Mouse (Mus musculus) intestine, embryonic 16.5 days (tissue): ENCODE data around the gene Rsph1. TPM values are rescaled to one million over a fixed set of nuclear protein-coding genes. Genes with fewer than 3 reads are reported as not detected.
"Not testable (repeated sequence)": the region's sequence is repeated elsewhere in the genome, so short reads cannot be mapped to it uniquely, and the experiment has no call there.

ENCODE experiments used
- ATAC-seq: fragments of 200-750 bp; cut with Nextera tagmentation; 2 replicates; pipeline ENCODE4 v1.8.0; 2017; ENCODE audit warnings: moderate TSS enrichment, moderate library complexity
- H3K27ac ChIP-seq: fragments of 300-500 bp; sonication (generic); 2 replicates; pipeline ENCODE4 v1.5.1; 2014; ENCODE audit warnings: mild to moderate bottlenecking, low read length
- H3K27me3 ChIP-seq: fragments of 300-500 bp; sonication (generic); replicated peaks from 2 replicates; pipeline ENCODE4 v1.6.1; 2014; ENCODE audit warnings: low read length, control low read depth, mixed read lengths; ENCODE audit not compliant: control insufficient read depth, insufficient read depth
- H3K36me3 ChIP-seq: fragments of 300-500 bp; sonication (generic); 2 replicates; pipeline ENCODE4 v1.6.1; 2014; ENCODE audit warnings: low read length, control low read depth; ENCODE audit not compliant: control insufficient read depth, insufficient read depth
- H3K4me1 ChIP-seq: fragments of 300-500 bp; sonication (generic); 2 replicates; pipeline ENCODE4 v1.6.1; 2014; ENCODE audit warnings: low read length, control low read depth, mixed read lengths; ENCODE audit not compliant: control insufficient read depth, insufficient read depth
- H3K4me2 ChIP-seq: fragments of 300-500 bp; sonication (generic); 2 replicates; pipeline ENCODE4 v1.6.1; 2014; ENCODE audit warnings: low read depth, low read length, control low read depth
- H3K4me3 ChIP-seq: fragments of 300-500 bp; sonication (generic); 2 replicates; pipeline ENCODE4 v1.5.1; 2014; ENCODE audit warnings: mild to moderate bottlenecking, low read length
- H3K9ac ChIP-seq: fragments of 300-500 bp; sonication (generic); 2 replicates; pipeline ENCODE4 v1.6.1; 2014; ENCODE audit warnings: low read depth, low read length
- H3K9me3 ChIP-seq: fragments of 300-500 bp; sonication (generic); 2 replicates; pipeline ENCODE4 v1.6.1; 2016; ENCODE audit warnings: low read length, control low read depth; ENCODE audit not compliant: control insufficient read depth
- WGBS: fragments of 180-500 bp; shearing (Covaris S2); extraction: QIAGEN DNeasy Blood & Tissue Kit; methylation state at CpG from one replicate; pipeline ENCODE4 v1.1.7; 2014; 5-methylcytosine and 5-hydroxymethylcytosine counted together
- polyA plus RNA-seq: library from polyadenylated mRNA; unstranded; fragments of >200 nt; fragmentation: Nextera tagmentation; extraction: Ambion mirVana; gene quantifications from 2 replicates; pipeline ENCODE4 v1.2.1, GENCODE M21; 2015

Gene Rsph1
- polyA plus RNA-seq, 1 experiment from 2014 or later = 0.88 TPM

DNA sequence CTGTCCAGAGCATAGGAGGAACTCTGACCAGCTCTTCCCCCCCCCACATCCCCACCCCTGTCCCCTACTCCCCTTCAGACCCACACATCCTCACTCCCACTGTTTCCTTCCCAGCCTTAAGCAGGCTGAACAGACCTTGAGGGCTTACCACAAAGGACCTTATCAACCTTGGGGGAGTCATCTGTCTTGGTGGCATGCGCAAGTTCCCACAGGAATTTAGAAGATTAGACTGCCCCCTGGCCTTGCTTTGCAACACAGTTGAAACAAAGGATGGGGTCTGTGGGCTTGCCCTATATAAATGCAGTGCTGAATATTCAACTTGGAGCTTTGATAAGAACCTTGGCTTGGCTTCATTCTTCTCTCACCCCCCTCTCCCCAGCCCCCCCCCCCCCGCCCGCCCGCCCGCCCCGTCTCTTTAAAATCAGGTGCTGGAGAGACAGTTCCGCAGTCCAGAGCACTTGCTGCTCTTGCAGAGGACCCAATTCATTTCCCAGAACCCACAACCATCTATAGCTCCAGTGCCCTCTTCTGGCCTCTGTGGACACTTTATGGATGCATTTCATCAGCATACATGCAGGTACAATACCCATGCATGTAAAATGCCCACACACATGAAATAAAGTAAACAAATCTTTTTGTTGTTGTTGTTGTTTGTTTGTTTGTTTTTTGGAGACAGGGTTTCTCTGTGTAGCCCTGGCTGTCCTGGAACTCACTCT lies 5.9 kb downstream of the Rsph1 start:
- Histone ChIP-seq H3K36me3 (no peaks in the 10 kb centered on the region), H3K9me3 (no peaks in the 10 kb centered on the region), H3K9ac (no peak overlapping the region), H3K4me2 (no peak overlapping the region), H3K4me3 (no peak overlapping the region), H3K4me1 (no peaks in the 10 kb centered on the region), H3K27me3 (no peaks in the 10 kb centered on the region), H3K27ac (no peak overlapping the region)
- WGBS = 65% methylated on average over 2 of the region's 7 CpGs
- ATAC-seq = no peak

DNA sequence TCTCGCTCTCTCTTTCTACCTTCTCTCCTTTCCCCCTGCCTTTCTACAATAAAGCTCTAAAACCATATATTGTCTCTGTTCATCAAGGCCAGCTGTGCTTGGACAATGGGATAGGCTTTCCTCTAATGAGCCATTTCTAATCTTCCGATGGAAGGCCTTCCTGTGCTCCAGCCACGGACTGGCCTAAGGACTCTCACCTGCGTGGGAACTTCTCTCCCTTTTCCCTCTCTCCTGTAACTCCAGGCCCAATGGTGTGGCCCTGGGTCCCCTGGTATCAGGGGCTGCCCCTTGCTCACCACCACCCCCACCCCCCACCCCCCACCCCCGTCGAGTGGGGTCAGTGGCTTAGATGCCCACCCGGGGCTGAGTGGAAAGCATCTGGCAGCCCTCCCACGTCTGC lies 6.4 kb downstream of the Rsph1 start:
- H3K9me3 ChIP-seq, H3K4me3 ChIP-seq, H3K4me2 ChIP-seq, H3K27ac ChIP-seq, H3K9ac ChIP-seq, ATAC-seq, H3K36me3 ChIP-seq, H3K27me3 ChIP-seq, H3K4me1 ChIP-seq: not testable (repeated sequence)
- WGBS = 82% methylated on average over 8 of the region's 8 CpGs

DNA sequence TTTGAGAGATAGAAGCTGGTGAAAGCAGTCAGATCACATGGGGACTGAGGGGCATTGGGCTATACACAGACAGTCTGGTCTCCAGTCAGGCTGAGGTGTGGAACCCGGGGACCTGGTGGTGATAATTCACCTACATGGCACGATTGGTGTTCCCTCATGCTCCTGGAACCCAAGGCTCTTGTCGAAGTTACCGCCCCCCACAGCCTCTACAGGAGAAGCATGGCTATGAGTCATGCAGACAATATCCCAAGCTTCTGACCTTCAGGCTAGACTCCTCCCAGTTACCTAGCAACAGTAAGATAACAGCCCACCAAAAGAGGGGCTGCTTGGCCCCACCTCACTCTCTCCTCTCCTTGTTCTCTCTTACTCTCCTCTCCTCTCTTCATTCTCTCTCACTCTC lies 6.9 kb downstream of the Rsph1 start:
- no peaks in the 10 kb centered on the region for H3K27me3 ChIP-seq
- no peaks in the 10 kb centered on the region for H3K36me3 ChIP-seq
- 78% methylated on average over 4 of the region's 4 CpGs for WGBS
- H3K9me3 ChIP-seq = no peaks in the 10 kb centered on the region
- H3K4me3 ChIP-seq = no peak overlapping the region
- H3K4me1 ChIP-seq = peaks cover under 1% of the 10 kb centered on the region; the same call in 1 of the 2 replicates
- H3K9ac ChIP-seq = no peak overlapping the region
- H3K4me2 ChIP-seq = no peak overlapping the region
- no peak for ATAC-seq
- H3K27ac ChIP-seq = no peak overlapping the region

DNA sequence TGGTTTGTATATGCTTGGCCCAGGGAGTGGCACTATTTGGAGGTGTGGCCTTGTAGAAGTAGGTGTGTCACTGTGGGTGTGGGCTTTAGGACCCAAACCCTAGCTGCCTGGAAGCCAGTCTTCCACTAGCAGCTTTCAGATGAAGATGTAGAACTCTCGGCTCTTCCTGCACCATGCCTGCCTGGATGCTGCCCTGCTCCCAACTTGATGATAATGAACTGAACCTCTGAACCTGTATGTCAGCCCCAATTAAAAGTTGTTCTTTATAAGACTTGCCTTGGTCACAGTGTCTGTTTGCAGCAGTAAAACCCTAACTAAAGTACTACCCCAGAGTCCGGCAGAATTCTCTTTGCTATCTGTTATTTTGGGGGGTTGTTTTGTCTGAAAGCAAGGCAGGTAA lies 7.4 kb downstream of the Rsph1 start:
- no peaks in the 10 kb centered on the region for H3K36me3 ChIP-seq
- peaks cover 6% of the 10 kb centered on the region; the same call in 1 of the 2 replicates for H3K4me1 ChIP-seq
- H3K9ac ChIP-seq = no peak overlapping the region
- WGBS = 84% methylated on average over 2 of the region's 2 CpGs
- H3K4me3 ChIP-seq = no peak overlapping the region
- H3K4me2 ChIP-seq = no peak overlapping the region
- no peak overlapping the region for H3K27ac ChIP-seq
- ATAC-seq = no peak
- no peaks in the 10 kb centered on the region for H3K27me3 ChIP-seq
- H3K9me3 ChIP-seq = no peaks in the 10 kb centered on the region

DNA sequence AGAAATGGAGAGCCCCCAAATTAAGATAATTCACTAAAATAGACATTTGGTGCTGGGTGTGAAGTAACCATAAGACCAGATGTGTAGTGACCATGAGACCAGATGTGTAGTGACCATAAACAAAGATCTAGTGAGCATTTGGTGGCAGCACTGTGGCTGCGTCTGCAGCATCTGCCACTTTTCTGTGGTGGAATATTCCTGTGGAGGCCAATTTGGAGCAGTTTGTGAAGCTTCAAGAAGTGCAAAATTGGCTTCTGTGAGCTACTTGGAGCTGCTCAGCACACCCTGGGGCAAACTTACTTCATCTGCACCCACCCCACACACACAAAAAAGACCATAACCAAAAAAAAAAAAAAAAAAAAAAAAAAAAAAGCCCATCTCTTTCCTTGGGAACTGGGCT lies 9.2 kb downstream of the Rsph1 start:
- Histone ChIP-seq H3K9me3 (no peaks in the 10 kb centered on the region), H3K4me2 (no peak overlapping the region), H3K27me3 (no peaks in the 10 kb centered on the region), H3K4me1 (peaks cover 6% of the 10 kb centered on the region; the same call in 1 of the 2 replicates), H3K4me3 (no peak overlapping the region), H3K27ac (no peak overlapping the region), H3K36me3 (no peaks in the 10 kb centered on the region), H3K9ac (no peak overlapping the region)
- WGBS = 83% methylated on average over 1 of the region's 1 CpGs
- ATAC-seq = no peak

DNA sequence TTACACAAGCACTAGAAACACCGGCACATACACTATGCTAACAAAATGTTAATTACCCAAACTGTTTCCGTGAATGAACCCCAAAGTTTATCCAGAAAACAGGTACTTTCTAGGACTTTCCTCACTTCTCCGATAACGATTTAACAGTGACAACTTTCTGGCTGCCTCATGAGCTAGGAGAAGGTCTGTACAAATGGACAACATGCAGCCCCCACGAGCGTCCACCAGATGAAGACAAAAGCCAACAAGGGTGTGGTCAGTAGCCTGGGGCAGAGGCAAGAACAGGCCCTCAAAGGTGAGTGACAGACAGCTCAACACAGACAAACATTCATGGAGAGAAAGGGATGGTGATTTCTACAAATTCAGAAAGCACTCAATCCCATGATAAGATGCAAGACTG lies 9.6 kb downstream of the Rsph1 start:
- H3K36me3 ChIP-seq = no peaks in the 10 kb centered on the region
- H3K4me1 ChIP-seq = peaks cover 6% of the 10 kb centered on the region; the same call in 1 of the 2 replicates
- no peak overlapping the region for H3K4me2 ChIP-seq
- H3K27me3 ChIP-seq = no peaks in the 10 kb centered on the region
- no peaks in the 10 kb centered on the region for H3K9me3 ChIP-seq
- no peak overlapping the region for H3K4me3 ChIP-seq
- H3K27ac ChIP-seq = no peak overlapping the region
- H3K9ac ChIP-seq = no peak overlapping the region
- ATAC-seq = no peak
- WGBS = 78% methylated on average over 6 of the region's 6 CpGs

DNA sequence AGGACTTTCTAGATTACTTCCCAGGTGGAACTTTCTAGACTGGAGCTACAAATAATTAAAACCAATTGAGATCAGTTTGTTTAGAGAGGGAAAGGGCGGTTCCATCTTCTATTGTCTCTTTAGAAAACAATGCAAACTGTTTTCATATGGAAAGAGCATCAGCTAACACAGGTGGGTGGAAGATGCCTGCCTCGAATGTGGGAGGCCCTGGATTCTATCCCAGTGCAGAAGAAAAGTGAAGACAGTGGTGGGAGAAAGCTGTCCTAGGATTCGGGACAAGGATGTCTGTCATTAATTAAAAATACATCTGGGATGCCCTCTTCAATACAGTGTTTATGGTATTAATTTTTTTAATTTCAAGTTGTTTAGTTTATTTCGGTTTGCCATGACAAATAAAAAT lies 10.0 kb downstream of the Rsph1 start:
- Histone ChIP-seq H3K4me1 (peaks cover 6% of the 10 kb centered on the region; the same call in 1 of the 2 replicates), H3K4me2 (no peak overlapping the region), H3K27me3 (no peaks in the 10 kb centered on the region), H3K36me3 (no peaks in the 10 kb centered on the region), H3K4me3 (no peak overlapping the region), H3K9ac (no peak overlapping the region), H3K27ac (no peak overlapping the region), H3K9me3 (no peaks in the 10 kb centered on the region)
- WGBS = 69% methylated on average over 4 of the region's 4 CpGs
- ATAC-seq = no peak

DNA sequence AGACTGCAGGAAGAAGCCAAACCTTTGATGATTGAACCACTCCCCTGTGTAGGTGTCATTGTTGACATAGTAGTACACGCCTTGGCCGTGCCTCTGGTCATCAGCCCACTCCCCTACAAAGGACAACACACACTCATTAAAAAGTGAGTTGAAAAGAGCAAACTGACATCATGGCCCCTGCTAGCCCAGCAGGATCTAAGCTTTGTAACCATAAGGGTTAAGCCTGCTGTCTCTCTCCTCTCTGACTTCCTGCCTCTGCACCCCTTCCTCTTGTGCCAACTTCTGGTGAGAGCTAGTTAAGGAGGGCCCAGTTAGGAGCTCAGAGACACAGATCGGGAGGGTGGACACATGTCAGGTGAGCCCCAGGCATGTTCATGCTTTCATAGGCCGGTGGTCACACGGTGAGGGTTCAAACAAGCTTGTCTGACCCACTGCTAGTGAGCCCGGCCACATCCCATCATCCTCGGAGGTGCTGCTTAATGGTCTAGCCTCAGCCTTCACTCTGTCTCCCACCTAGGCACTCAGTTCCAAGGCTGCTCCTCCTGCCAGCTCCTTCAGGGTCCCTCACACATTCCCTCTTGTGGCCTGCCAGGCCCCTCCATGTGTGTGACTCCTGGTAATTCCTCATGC lies 10.7 kb downstream of the Rsph1 start:
- Histone ChIP-seq H3K4me1 (peaks cover 6% of the 10 kb centered on the region; the same call in 1 of the 2 replicates), H3K36me3 (no peaks in the 10 kb centered on the region), H3K9me3 (no peaks in the 10 kb centered on the region), H3K9ac (no peak overlapping the region), H3K4me2 (no peak overlapping the region), H3K4me3 (no peak overlapping the region), H3K27me3 (no peaks in the 10 kb centered on the region), H3K27ac (no peak overlapping the region)
- 77% methylated on average over 7 of the region's 7 CpGs for WGBS
- no peak for ATAC-seq

DNA sequence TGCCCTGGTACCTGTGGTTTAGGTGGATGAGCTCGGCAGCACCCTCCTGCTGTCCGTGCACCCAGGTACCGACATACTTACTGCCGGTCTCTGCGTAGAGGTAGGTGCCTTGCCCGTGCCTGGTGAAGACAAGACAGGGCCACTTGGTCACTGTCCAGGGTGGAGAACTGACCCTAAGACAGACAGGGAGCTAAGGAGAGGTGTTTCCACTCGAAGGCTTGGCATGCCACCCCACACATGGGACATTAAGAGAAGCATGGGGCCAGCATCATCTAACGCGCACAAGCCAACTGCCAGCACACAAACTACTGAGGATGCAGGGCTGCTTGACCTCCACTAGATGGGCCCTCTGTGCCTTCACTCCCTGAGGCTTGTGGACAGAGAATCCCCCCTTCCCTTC lies 11.4 kb downstream of the Rsph1 start:
- WGBS = 87% methylated on average over 9 of the region's 9 CpGs
- no peak overlapping the region for H3K4me2 ChIP-seq
- H3K27ac ChIP-seq = no peak overlapping the region

More for the DNA sequence above, 11.4 kb downstream of the Rsph1 start:
- H3K4me3 ChIP-seq = no peak overlapping the region
- H3K9ac ChIP-seq = no peak overlapping the region
- H3K36me3 ChIP-seq = no peaks in the 10 kb centered on the region
- H3K4me1 ChIP-seq = peaks cover 6% of the 10 kb centered on the region; the same call in 1 of the 2 replicates
- no peak for ATAC-seq
- no peaks in the 10 kb centered on the region for H3K27me3 ChIP-seq
- no peaks in the 10 kb centered on the region for H3K9me3 ChIP-seq
